Mouse (Mus musculus) kidney, adult 2 months (tissue): ENCODE measurements at regions not wholly inside any gene's neighbourhood (a gene's known extent, or its start where the extent isn't known, plus 50 kb on each side); places are given as distances from the start of the nearest gene placed in this dataset.

Experiments
- DNase-seq: peaks from one replicate; pipeline ENCODE4 v3.0.0; 2021
- H3K27ac ChIP-seq: fragments of 200-500 bp; 2 replicates; pipeline ENCODE4 v1.5.1; 2012; ENCODE audit warnings: low read depth, low read length, control low read depth, inconsistent platforms; ENCODE audit not compliant: insufficient read depth
- H3K27me3 ChIP-seq: fragments of 200-500 bp; replicated peaks from 2 replicates; pipeline ENCODE4 v1.6.1; 2012; ENCODE audit warnings: mild to moderate bottlenecking, moderate library complexity, low read length, inconsistent platforms; ENCODE audit not compliant: control insufficient read depth, insufficient read depth
- H3K36me3 ChIP-seq: fragments of 200-500 bp; 2 replicates; pipeline ENCODE4 v1.6.1; 2012; ENCODE audit warnings: mild to moderate bottlenecking, moderate library complexity, low read length, inconsistent platforms; ENCODE audit not compliant: control insufficient read depth, insufficient read depth
- H3K4me1 ChIP-seq: fragments of 200-500 bp; 2 replicates; pipeline ENCODE4 v1.6.1; 2011; ENCODE audit warnings: low read length; ENCODE audit not compliant: control insufficient read depth, insufficient read depth
- H3K4me3 ChIP-seq: fragments of 200-500 bp; 2 replicates; pipeline ENCODE4 v1.5.1; 2011; ENCODE audit warnings: mild to moderate bottlenecking, low read depth, low read length, control low read depth; ENCODE audit not compliant: insufficient read depth
- CTCF ChIP-seq: fragments of 200-500 bp; conservative IDR thresholded peaks from 2 replicates; pipeline ENCODE4 v1.5.1; 2011; ENCODE audit warnings: low read depth, mild to moderate bottlenecking, control low read depth, low read length, moderate library complexity, mixed read lengths; ENCODE audit not compliant: insufficient read depth, insufficient read length
- POLR2A ChIP-seq: fragments of 200-500 bp; IDR thresholded peaks from one replicate; pipeline ENCODE4 v1.6.1; 2011; ENCODE audit warnings: low read depth, low read length, control low read depth
- WGBS: fragments of 180-500 bp; shearing (Covaris S2); methylation state at CpG from one replicate; pipeline ENCODE4 v1.1.7; 2018; 5-methylcytosine and 5-hydroxymethylcytosine counted together

- TF ChIP-seq POLR2A (no peak), CTCF (no peak)
- Histone ChIP-seq H3K4me1 (no peaks in the 10 kb centered on the region), H3K4me3 (no peak overlapping the region), H3K36me3 (no peaks in the 10 kb centered on the region), H3K27ac (no peak overlapping the region), H3K27me3 (no peaks in the 10 kb centered on the region)
- DNase-seq: no peak
- 85% methylated on average over 7 of the region's 7 CpGs for WGBS
Measured at GRCm38 (mm10) chr1:183521569-183521968, 103.6 kb downstream of the Hhipl2 start.

GRCm38 (mm10) chr1:183533386-183533785 lies 115.4 kb downstream of the Hhipl2 start:
- Histone ChIP-seq H3K4me1 (no peaks in the 10 kb centered on the region), H3K36me3 (no peaks in the 10 kb centered on the region), H3K4me3 (no peak overlapping the region), H3K27ac (no peak overlapping the region), H3K27me3 (no peaks in the 10 kb centered on the region)
- DNase-seq: no peak
- 88% methylated on average over 11 of the region's 11 CpGs for WGBS
- no peak for TF ChIP-seq POLR2A
- TF ChIP-seq CTCF: no peak

- H3K36me3 ChIP-seq: no peaks in the 10 kb centered on the region
- WGBS: 58% methylated on average over 7 of the region's 7 CpGs
Measured at GRCm38 (mm10) chr1:183548752-183549387, 130.9 kb downstream of the Hhipl2 start.

GRCm38 (mm10) chr1:183552617-183553016 lies 134.6 kb downstream of the Hhipl2 start:
- Histone ChIP-seq H3K27me3 (no peaks in the 10 kb centered on the region), H3K4me3 (no peak overlapping the region), H3K27ac (no peak overlapping the region), H3K36me3 (no peaks in the 10 kb centered on the region), H3K4me1 (no peaks in the 10 kb centered on the region)
- WGBS: 90% methylated on average over 4 of the region's 4 CpGs
- no peak for DNase-seq
- TF ChIP-seq POLR2A: no peak
- TF ChIP-seq CTCF: no peak

More at GRCm38 (mm10) chr1:183548752-183549387, 130.9 kb downstream of the Hhipl2 start:
- no peak for DNase-seq
- Histone ChIP-seq H3K27me3 (no peaks in the 10 kb centered on the region), H3K4me1 (no peaks in the 10 kb centered on the region), H3K4me3 (no peak overlapping the region), H3K27ac (no peak overlapping the region)
- TF ChIP-seq POLR2A: no peak

GRCm38 (mm10) chr1:183553219-183553618 lies 135.2 kb downstream of the Hhipl2 start:
- Histone ChIP-seq H3K36me3 (no peaks in the 10 kb centered on the region), H3K4me1 (no peaks in the 10 kb centered on the region), H3K27ac (no peak overlapping the region), H3K4me3 (no peak overlapping the region), H3K27me3 (no peaks in the 10 kb centered on the region)
- no peak for TF ChIP-seq POLR2A
- no peak for TF ChIP-seq CTCF
- 77% methylated on average over 8 of the region's 8 CpGs for WGBS
- DNase-seq: no peak

- no peaks in the 10 kb centered on the region for H3K27me3 ChIP-seq
- no peak overlapping the region for H3K4me3 ChIP-seq
- no peaks in the 10 kb centered on the region for H3K36me3 ChIP-seq
- no peak for TF ChIP-seq POLR2A
- TF ChIP-seq CTCF: no peak
- no peak overlapping the region for H3K27ac ChIP-seq
- H3K4me1 ChIP-seq: no peaks in the 10 kb centered on the region
- DNase-seq: no peak
- WGBS: 95% methylated on average over 3 of the region's 3 CpGs
Measured at GRCm38 (mm10) chr1:183562853-183563252, 144.8 kb downstream of the Hhipl2 start.

GRCm38 (mm10) chr1:183573621-183574585 lies 155.9 kb downstream of the Hhipl2 start:
- DNase-seq: no peak
- Histone ChIP-seq H3K27me3 (no peaks in the 10 kb centered on the region), H3K36me3 (no peaks in the 10 kb centered on the region), H3K4me3 (no peak overlapping the region), H3K27ac (no peak overlapping the region), H3K4me1 (no peaks in the 10 kb centered on the region)
- WGBS: 80% methylated on average over 10 of the region's 10 CpGs
- TF ChIP-seq POLR2A (no peak), CTCF (no peak)
